Mouse (Mus musculus): ENCODE data around the gene Gpr156. TPM values are rescaled to one million over a fixed set of nuclear protein-coding genes. Genes with fewer than 3 reads are reported as not detected.
"Not testable (repeated sequence)": the region's sequence is repeated elsewhere in the genome, so short reads cannot be mapped to it uniquely, and the experiment has no call there.

Gpr156 gene
- total RNA-seq, 4 experiments from 2014 or later: 0.57 to 0.77 (median 0.58) TPM

DNA sequence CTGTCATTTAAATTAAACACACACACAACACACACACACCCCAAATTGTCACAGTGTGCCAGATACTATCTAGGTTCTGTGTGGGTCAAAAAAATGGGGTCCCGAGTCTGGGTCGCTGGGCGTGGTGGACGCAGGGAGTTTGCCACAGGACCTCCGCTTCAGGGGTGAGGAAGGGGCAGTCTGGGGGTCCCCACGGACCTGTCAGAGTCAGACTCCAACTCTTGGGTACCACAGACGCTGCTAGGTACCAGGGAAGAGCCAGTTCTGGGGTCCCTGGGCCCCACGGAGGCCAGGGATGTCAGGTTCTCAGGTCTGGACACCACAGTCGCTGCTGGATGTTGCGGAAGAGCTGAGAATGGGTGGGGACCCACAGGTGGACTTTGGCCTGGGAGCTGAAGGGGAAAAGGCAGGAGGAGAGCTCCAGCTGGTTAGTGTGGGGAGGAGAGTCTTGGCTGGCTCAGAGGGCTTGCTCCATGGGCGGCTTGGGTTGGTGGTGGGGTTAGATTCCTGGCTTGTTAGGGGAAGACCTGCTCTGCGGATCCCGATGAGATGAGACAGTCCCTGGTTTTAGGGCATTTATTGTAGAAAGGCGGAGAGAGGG lies 39.9 kb downstream of the Gpr156 start:
- DNase-seq (ENCODE audit: low spot score in 2 of 2): no peak

DNA sequence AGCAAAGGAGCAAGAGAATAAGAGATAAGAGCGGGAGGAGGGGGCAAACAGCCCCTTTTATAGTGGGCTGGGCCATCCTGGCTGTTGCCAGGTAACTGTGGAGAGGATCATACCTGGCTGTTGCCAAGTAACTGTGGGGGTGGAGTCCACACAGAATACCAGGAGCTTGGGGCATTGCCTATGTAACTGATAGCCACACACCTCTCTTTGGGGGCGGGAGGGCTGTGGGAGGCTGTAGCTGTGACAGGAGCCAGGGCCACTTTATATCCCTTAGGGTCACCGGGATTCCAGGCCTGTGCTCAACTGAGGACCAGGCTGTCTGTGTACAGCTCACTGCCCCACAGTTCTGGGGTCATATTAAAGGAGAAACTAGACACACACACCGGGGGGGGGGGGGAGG lies 40.5 kb downstream of the Gpr156 start:
- DNase-seq (ENCODE audit: low spot score in 2 of 2): no peak

DNA sequence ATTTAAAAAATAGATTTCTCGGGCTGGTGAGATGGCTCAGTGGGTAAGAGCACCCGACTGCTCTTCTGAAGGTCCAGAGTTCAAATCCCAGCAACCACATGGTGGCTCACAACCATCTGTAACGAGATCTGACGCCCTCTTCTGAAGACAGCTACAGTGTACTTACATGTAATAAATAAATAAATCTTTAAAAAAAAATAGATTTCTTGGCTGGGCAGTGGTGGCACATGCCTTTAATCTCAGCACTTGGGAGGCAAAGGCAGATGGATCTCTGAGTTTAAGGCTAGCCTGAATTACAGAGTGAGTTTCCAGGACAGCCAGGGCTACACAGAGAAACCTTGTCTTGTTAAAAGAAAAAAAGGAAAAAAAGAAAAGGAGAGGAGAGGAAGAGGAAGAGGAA lies 46.4 kb downstream of the Gpr156 start:
- not testable (repeated sequence) for DNase-seq (ENCODE audit: low spot score in 2 of 2)

DNA sequence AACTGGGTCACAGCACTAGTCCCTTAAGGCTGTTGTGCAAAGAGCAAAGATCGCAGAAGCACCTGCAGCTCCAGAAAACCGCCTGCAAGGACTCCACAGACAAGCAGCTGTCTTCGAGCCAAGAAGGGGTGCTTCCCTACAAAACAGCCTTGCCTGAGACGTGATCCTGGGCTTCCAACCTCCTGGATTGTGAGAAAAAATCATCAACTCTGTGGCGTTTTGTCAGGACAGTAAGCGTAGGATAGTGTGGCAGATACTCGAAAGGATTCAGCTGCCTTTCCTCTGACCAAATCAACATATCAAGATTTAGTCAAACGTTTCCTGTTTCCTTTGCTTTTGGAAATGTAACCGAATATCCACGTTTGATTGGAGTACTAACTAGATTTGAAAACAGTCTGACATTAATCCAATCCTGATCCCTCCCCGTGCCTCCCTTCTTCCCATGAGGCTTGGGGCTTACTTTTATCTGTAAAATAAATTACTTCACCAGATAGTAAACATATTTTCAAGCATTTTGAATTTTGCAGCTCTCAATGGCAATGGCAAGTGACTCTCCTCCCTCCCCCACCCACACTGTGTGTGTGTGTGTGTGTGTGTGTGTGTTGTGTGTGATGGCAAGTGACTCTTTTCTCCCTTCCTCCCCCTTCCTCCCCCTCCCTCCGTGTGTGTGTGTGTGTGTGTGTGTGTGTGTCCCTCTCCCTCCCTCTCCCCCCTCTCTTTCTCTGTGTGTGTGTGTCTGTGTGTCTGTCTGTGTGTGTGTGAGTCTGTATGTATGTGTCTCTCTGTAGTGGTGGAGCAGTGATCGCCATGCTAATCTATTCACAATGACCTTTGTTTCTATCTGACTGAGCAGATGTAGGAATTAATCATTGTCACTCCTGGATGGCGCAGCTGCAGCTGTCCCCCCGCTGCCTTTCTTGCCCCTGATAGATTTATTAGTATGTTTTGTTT lies 47.3 kb downstream of the Gpr156 start:
- no peak for DNase-seq (ENCODE audit: low spot score in 2 of 2)

DNA sequence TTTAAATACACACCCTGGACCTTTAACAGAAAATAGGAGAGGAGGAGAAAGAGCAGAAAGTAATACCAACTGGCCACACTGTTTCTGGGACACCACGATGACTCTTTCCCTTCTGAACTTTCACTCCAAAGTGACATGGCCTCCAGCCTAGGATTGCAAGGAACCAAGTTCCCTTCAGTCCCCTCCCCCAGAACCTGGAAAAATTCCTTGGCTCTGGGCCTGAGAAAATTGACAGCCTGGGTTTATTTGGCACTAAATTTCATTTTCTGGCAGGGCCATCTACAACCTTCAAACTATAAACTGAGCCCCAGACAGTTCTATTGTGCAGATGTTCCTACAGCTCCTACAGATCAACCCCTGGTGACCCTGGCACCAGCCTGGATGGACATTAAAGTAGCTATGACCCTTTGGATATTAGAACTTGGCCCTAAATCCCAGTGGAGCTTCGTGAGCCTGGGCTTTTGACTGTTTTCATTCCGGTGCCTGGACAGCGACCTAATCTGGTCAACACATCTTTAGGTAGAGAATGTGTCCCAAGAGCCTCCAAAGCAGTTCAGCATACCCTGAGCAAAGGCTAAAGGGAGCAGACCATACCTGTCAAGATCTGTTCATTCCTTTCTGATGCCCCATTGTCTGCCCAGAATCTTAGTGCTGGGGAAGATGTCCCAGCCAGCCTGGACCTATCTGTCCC lies 48.2 kb downstream of the Gpr156 start:
- no peak for DNase-seq (ENCODE audit: low spot score in 2 of 2)

DNA sequence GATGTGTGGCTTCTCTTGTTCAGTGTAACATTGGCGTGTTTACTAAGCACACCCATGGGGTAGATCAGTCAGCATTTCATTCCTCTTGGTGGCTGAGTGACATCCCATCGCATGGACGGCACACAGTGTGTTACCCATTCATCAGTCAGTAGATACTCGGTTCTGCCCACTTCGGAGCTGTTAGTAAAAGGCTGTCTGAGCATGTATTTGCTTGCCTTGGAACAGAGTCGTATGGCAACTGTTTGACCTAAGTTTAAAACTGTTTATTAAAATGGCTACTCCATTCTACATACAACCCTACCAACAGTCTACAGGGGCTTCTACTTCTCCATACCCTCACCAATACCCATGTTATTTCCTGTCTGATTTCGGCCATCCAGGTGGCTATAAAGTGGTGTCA lies 50.6 kb downstream of the Gpr156 start:
- DNase-seq (ENCODE audit: low spot score in 2 of 2): no peak

DNA sequence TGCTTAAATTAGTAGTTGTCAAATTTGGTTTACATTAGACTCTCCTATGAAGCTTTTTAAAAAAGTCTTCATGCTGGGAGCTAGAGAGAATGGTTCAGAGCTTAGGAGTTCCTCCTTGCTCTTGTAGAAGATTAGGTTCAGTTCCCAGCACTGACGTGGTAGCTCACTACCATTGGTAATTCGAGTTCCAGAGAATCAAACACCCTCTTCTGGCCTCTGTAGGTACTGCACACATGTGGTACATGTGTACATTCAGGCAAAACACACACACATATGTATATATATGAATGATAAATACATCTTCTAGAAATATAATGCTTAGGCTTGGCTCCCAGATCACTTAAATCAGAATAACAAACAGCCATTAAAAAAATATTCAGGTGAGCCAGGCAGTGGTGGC lies 51.1 kb downstream of the Gpr156 start:
- DNase-seq (ENCODE audit: low spot score in 2 of 2): no peak

DNA sequence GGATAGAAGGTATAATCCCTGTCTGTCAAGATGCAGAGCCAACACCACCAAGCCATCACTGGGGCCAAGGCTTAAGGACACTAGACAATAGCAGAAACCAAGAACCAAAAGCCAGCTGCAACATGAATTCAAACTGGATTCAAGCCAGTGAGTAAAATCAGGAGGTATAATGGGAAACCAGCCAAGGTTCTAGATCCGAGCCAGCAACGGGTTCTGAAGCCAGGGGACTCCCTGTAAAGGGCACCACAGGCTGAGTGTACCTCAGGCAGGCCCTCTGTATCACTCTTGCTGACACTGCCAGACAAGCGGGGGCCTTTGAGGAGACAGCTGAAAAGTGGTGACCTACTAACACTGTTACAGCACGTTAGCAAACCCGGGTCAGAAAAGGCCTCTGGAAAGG lies 55.2 kb downstream of the Gpr156 start:
- DNase-seq (ENCODE audit: low spot score in 2 of 2): no peak

DNA sequence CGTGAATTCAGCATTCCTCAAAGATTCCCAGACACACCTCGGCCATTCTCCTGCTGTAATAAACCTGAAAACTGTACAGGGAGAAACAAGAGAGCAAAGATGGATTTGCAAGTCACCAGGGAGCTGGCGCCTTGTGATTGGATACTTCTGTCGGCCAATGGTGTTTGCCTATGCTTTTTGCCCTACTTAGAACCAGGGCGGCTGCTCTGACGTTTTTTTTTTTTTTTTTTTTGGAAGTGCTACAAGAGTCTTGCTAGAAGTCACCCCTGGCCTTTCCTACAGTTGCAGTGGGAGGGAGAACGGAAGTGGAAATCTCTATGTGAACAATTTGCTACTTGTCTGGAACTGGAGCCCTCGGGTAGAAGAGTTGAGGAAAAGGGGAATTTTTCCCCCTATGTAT lies 56.1 kb downstream of the Gpr156 start:
- no peak for DNase-seq (ENCODE audit: low spot score in 2 of 2)

DNA sequence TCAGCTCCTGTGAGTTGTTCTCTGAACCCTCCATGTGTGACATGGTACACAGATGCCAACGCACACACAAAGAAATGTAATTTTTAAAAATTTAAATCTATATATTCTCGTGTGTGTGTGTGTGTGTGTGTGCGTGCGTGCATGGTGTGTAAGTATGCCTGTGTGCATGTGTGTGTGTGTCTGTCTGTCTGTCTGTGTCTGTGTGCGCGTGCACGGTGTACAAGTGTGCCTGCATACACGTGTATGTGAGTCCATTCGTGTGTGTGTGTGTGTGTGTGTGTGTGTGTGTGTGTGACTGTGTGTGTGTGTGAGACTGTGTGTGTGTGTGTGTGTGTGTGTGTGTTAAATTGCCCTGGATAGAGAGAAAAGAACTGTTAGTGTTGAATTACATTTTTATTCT lies 56.9 kb downstream of the Gpr156 start:
- DNase-seq (ENCODE audit: low spot score in 2 of 2): not testable (repeated sequence)

DNA sequence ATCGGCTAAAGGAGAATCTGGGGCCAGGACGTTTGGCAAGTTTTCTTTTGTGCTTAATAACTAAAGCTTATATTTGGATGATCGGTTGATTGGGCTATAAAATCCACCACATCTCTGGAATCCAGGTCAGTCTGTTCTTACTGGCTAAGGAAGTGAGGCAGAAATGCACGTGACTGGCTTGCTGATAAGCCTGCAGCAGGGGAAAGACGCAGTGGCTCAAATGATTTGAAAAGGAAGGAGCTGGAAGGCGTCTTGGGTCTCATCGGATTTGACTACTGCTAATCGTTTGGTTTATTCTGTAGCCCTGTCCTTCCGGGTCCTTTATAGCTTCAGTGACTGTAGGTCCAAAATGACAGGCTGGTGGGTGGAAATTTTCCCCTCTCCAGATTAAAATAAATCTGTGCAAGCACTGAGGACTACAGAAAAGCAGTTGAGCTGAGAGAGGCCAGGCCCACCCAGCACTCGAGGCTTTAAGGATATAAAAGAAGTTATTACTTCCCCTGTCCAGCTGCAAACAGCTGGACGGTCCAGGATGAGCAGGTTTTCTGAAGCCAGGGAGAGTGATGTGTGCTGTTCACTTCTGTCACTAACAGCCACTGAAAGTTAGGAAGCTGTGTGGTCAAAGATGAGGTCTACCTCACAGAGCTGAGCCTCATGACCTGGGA lies 57.7 kb downstream of the Gpr156 start:
- DNase-seq (ENCODE audit: low spot score in 2 of 2): peak in 1 of 2 experiments; percentile 37

DNA sequence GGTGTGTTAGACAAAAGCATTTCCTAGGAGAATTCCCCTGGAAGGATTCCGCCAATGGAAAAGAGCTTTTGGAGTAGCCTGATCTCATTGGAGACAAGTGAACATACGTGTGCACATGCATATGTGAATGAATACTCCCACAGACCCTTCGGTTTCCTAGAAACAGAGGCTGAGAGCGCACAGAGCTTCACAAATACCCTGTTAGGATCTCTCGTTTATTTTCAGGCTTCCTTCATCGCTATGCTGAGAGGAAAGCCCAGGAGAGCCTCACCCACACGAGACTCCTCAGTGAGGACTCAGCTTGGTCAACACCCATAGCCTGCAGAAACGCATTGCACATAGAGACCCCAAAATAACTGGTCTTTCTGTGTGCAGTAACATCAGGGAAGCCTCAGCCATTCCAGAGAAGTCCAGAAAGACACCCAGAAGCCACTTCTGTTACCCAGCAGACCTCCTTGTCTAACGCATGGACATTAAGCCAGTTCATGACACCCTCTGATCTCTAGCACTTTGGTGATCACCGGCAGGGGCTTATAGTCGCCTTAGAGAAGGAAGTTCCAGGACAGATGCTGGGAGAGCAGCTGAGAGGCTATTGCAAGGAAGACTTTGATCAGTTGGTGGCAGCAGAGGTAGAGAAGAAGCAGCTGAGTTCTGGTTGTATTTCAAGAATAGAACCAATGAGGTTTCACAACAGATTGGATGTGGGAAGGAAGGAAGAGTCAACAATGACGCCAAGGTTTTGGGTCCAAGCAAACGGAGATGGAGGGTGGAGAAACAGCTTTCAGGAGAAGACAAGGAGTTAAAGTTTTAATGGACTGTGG lies 58.4 kb downstream of the Gpr156 start:
- DNase-seq (ENCODE audit: low spot score in 2 of 2): peak in 1 of 2 experiments; percentile 54

DNA sequence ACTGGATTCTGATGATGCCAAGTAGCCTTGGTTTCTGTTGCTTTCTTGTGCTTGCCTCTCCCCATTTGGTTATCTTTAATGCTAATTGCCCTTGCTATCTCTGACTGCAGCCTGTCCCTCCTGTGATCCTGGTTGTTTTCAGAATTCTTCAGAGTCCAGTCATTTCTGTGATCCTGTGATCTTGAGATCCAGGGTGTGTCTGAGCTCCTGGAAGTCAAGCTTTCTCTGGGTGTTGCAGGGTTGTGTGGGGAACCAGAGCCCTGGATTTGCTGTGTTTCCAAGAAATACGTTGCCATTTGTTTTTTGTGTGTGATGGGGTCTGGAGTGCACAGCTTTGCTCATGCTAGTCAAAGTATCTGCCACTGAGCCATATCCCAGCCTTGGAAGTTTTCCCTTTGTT lies 65.6 kb downstream of the Gpr156 start:
- no peak for DNase-seq (ENCODE audit: low spot score in 2 of 2)

DNA sequence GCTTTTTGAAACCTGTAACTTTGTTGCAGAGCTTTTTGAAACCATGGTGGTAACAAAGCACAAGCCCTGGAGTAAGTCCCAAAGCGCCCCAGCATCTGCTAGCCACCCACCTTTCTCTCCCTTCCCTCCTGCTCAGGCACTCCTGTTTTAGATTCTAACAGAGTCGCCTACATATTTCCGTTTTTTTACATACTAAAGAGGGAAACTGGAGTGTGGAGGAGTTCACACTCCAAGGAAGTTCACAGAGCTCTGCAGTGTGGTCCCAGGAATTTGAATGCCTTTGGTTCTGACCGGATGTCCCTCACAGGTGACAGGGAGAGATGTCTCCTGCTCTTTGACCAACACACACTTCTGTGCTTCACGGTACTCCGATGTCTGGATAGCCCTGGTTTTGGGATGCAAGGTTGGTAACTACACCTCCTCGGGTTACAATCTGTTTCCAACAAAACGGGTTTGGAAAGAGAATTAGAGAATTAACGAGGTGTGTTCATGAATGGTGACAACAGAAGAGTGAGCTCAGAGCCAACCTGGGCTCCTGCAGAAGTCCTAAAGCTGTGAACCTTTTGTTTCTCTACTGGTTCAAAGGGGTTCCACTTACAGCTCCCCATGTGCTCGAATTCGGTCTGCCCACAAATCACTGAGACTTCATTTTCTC lies 72.0 kb downstream of the Gpr156 start:
- peak in 1 of 2 experiments; percentile 79 for DNase-seq (ENCODE audit: low spot score in 2 of 2)

DNA sequence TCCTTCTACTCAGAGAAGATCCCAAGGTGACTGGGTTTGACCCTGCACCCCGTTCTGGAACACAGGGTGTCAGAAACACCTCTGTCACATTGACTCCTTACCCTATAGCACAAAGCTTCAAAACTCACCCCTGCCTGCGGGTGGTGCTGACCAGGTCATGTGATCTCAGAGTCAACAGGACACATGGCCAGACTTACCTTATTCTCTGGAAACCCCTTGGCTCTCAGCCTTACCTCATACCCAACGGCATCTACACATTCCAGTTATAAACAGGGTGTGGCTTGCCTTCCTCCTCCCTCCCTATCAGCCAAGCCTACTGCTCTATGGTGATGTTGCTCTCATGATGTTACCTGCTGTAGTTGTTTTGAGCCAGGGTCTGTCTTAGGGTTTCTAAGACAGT lies 73.5 kb downstream of the Gpr156 start:
- DNase-seq (ENCODE audit: low spot score in 2 of 2): no peak

DNA sequence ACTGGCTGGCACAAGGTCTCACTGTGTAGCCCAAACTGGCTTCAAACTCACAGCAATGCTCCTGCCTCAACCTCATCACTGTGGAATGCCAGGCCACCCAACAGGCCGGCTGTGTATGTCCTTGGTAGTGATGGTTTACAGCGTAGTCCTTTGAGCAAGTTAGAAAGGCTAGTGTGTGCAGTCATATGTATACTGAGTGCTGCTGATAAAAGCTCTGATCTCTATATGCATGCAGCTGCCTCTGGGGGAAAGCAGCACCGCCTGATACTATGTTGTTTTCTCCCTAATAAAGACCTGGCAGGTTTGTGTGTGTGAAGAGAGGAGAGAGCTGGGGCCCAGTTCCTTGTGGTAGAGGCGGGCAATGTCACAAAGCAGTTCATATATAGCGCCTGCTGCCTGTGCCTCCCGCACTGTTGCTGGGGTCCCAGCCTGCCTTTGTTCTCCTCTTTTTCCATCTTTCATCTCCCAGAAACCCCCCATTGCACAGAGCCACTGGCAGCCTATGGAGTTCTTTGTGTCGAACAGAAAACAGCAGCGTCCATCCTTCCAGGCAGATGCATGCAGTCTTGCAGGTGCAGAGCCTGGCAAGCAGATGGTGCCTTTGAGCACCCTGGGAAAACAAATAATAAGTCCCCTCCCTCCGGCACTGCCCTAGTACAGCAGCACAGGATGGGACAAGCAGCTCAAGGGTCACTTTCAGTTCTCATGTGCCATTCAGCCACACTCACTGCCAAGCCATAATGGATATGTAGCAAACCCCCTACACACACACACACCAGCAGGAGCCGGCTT lies 74.5 kb downstream of the Gpr156 start:
- DNase-seq (ENCODE audit: low spot score in 2 of 2): no peak

DNA sequence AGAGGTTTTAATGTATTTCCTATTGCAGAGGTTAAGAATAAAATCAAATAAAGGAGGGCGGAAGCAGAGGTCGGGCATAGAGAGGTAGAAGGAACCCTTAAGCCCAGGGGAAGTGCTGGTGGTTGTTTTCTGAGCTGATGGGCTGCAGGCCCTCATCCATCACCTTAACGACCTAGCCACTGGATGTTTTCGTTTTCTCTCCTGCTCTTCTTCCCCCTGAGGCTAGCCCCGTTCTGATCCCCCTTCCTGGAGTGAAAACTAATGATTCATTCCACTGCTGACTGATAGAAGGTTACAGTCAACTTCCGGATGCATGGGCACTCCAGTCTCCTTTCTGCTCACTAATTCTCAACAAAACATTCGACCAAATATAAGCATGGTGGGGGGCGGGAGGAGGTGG lies 76.5 kb downstream of the Gpr156 start:
- DNase-seq (ENCODE audit: low spot score in 2 of 2): no peak

DNA sequence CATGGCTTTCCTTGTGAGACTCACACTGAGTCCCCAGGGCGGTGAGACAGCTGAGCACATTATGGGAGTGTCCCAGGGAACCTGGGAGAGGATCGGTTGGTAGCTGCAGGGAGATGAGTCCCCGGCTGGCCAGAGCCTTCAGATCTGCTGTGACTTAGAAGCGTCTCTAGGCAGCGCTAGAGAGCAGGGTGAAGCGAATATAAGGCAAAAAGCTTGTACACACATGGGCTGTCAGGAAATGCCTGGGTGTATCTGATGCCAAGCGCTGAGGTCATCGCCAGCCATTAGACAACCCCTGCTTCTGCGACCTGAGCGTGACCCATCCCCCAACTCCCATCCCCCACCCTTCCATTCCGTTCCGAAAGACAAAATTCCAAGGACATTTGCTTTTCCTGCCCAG lies 78.4 kb downstream of the Gpr156 start:
- peak in 1 of 2 experiments; percentile 36 for DNase-seq (ENCODE audit: low spot score in 2 of 2)

DNA sequence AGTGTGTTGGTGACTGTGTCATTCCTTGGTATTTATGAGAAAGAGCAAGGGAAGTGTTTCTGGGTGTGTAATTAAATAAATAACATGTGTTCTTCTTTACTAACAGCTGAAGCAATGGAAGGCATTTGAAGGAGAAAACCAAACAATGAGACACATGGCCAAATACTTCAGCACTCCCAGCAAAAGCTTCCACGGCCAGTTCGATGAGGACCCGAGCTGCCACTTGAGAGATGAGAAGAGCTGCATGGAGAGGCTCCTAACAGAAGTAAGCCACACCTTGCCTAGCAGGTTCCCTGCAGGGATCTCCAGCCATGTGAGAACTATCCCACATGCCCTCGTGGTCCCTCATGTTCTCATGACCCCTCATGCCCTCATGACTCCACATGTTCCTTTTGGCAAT lies 81.5 kb downstream of the Gpr156 start:
- no peak for DNase-seq (ENCODE audit: low spot score in 2 of 2)
